10 mouse cellular contexts compared by ENCODE assay signal in genomic region chr1:89421401-89421800, GRCm38 (mm10). TPM values are rescaled to one million over a fixed set of nuclear protein-coding genes. Genes with fewer than 3 reads are reported as not detected.
DNase-seq lines count a peak whose midpoint lies in the region; TF ChIP-seq lines count a peak whose summit lies in the region.
"Had no signal": no experiment of that assay in that cellular context is flagged by ENCODE, and none has a peak within 500 bp of the region (broad histone marks: within the 10 kb centered on the region; RNA-seq: fewer than 3 reads in every experiment).

No protein-coding gene starts in this region.

- intact Hi-C loops in gastrocnemius, adult 2 months (cut with DNase I) = no loop called here
- intact Hi-C loops in left cerebral cortex, postnatal 36 days (cut with DNase I) = no loop called here

- DNase-seq in gastrocnemius, adult 2 months = peak; percentile 59
- DNase-seq in gastrocnemius, adult 8-10 months (ENCODE audit: low spot score in 2 of 2) = no peak
- DNase-seq in testis, postnatal 14 days (ENCODE audit: low spot score) = peak; percentile 41
- no peak for DNase-seq in testis, postnatal 10 days (ENCODE audit: low spot score)
- peak; percentile 30 for DNase-seq in gastrocnemius, postnatal 25 days
- DNase-seq in ovary, postnatal 36 days (ENCODE audit: low spot score) = peak; percentile 10
- DNase-seq in left cerebral cortex, postnatal 36 days (ENCODE audit: low spot score in 2 of 2) = no peak
- no peak for DNase-seq in left cerebral cortex, adult 18-20 months (ENCODE audit: low spot score in 2 of 2)

- H3K4me3 ChIP-seq in gastrocnemius, adult 2 months = no peak overlapping the region
- H3K4me3 ChIP-seq: neural tube, embryonic 15.5 days; stomach, embryonic 15.5 days had no signal

- no peak overlapping the region for H3K27ac ChIP-seq in gastrocnemius, adult 2 months
- H3K27ac ChIP-seq: neural tube, embryonic 15.5 days; stomach, embryonic 15.5 days had no signal

- no peak for TF ChIP-seq CTCF in gastrocnemius, adult 2 months (IDR thresholded peaks at IDR 0.05)

RNA-seq across cellular contexts. Expression of gene Agap1, which starts 33.2 kb away (rescaled TPM):
- total RNA-seq in gastrocnemius, adult 2 months (2021) = 10 to 100 TPM; 22.8 to 24.2 TPM
- total RNA-seq in gastrocnemius, adult 8-10 months (2022) = 10 to 100 TPM; 16.7 to 21.6 (median 20.1) TPM
- total RNA-seq in gastrocnemius, postnatal 25 days (2021) = 10 to 100 TPM; 15.1 to 21.8 TPM
- total RNA-seq in left cerebral cortex, postnatal 36 days (2021) = 100 to 1,000 TPM; 244 to 260 TPM
- total RNA-seq in left cerebral cortex, adult 18-20 months (2021) = 100 to 1,000 TPM; 224 to 253 TPM

Comparison
In these comparisons a context has a peak if more than half of its experiments do, and no peak if none do; other contexts are left out.
1. DNase-seq: peak in gastrocnemius, adult 2 months (single experiment), testis, postnatal 14 days (single experiment), gastrocnemius, postnatal 25 days (single experiment) and ovary, postnatal 36 days (single experiment); none in gastrocnemius, adult 8-10 months (0 of 2), testis, postnatal 10 days (single experiment), left cerebral cortex, postnatal 36 days (0 of 2) and left cerebral cortex, adult 18-20 months (0 of 2).
2. RNA of gene Agap1, which starts 33.2 kb away (total RNA-seq): 244 to 260 TPM in left cerebral cortex, postnatal 36 days and 224 to 253 TPM in left cerebral cortex, adult 18-20 months; 22.8 to 24.2 TPM in gastrocnemius, adult 2 months, 15.1 to 21.8 TPM in gastrocnemius, postnatal 25 days and 16.7 to 21.6 TPM in gastrocnemius, adult 8-10 months; every median in the first group is over 4 times any median in the second.